Mouse (Mus musculus) neural tube, embryonic 12.5 days (tissue): ENCODE data around the gene Zfp663. TPM values are rescaled to one million over a fixed set of nuclear protein-coding genes. Genes with fewer than 3 reads are reported as not detected.

Source experiments
- ATAC-seq: fragments of 200-750 bp; cut with Nextera tagmentation; 2 replicates; pipeline ENCODE4 v1.8.0; 2017; ENCODE audit warnings: low read depth, mild to moderate bottlenecking, moderate TSS enrichment, moderate library complexity; ENCODE audit not compliant: low FRiP score
- H3K27ac ChIP-seq: fragments of 300-500 bp; sonication (generic); 2 replicates; pipeline ENCODE4 v1.5.1; 2016
- H3K27me3 ChIP-seq: fragments of 300-500 bp; sonication (generic); replicated peaks from 2 replicates; pipeline ENCODE4 v1.6.1; 2016; ENCODE audit warnings: mild to moderate bottlenecking
- H3K36me3 ChIP-seq: fragments of 300-500 bp; sonication (generic); 2 replicates; pipeline ENCODE4 v1.6.1; 2016; ENCODE audit warnings: mild to moderate bottlenecking
- H3K4me1 ChIP-seq: fragments of 300-500 bp; sonication (generic); 2 replicates; pipeline ENCODE4 v1.6.1; 2016
- H3K4me2 ChIP-seq: fragments of 300-500 bp; sonication (generic); replicated peaks from 2 replicates; pipeline ENCODE4 v1.6.1; 2016; ENCODE audit warnings: mild to moderate bottlenecking
- H3K4me3 ChIP-seq: fragments of 300-500 bp; sonication (generic); 2 replicates; pipeline ENCODE4 v1.5.1; 2016
- H3K9ac ChIP-seq: fragments of 300-500 bp; sonication (generic); 2 replicates; pipeline ENCODE4 v1.6.1; 2016; ENCODE audit warnings: mild to moderate bottlenecking
- H3K9me3 ChIP-seq: fragments of 300-500 bp; sonication (generic); 2 replicates; pipeline ENCODE4 v1.6.1; 2016; ENCODE audit warnings: mild to moderate bottlenecking
- WGBS: fragments of 180-500 bp; shearing (Covaris S2); methylation state at CpG from one replicate; pipeline ENCODE4 v1.1.7; 2016; 5-methylcytosine and 5-hydroxymethylcytosine counted together
- polyA plus RNA-seq: library from polyadenylated mRNA; unstranded; fragments of >200 nt; fragmentation: Nextera tagmentation; extraction: Ambion mirVana; gene quantifications from 2 replicates; pipeline ENCODE4 v1.2.1, GENCODE M21; 2016

The Zfp663 gene
- polyA plus RNA-seq, 1 experiment from 2014 or later = 5.4 TPM

- H3K27me3 ChIP-seq = 0 out of 2 replicates have a peak, but pooled peaks cover 3% of the 10 kb centered on the region
- H3K27ac ChIP-seq = peak within 1 kb of the TSS; percentile 65
- H3K4me3 ChIP-seq = peak within 1 kb of the TSS; percentile 85
- H3K4me1 ChIP-seq = peaks cover 46% of the 10 kb centered on the region
- ATAC-seq = peak; percentile 97
- H3K9ac ChIP-seq = peak within 1 kb of the TSS; percentile 91
- no peaks in the 10 kb centered on the region for H3K36me3 ChIP-seq
- under 1% methylated on average over 55 of the region's 55 CpGs for WGBS
- H3K4me2 ChIP-seq = peak within 1 kb of the TSS; percentile 83
- no peaks in the 10 kb centered on the region for H3K9me3 ChIP-seq
Observed at GRCm38 (mm10) chr2:165326304-165327190, 42.0 kb downstream of the Zfp663 start, which contains the start of gene Elmo2. TSS of gene Elmo2 (minus strand) at chr2:165326479.

- no peak overlapping the region for H3K27ac ChIP-seq
- WGBS = 1% methylated on average over 30 of the region's 30 CpGs
- peak overlapping the region; percentile 85 for H3K4me3 ChIP-seq
- H3K36me3 ChIP-seq = no peaks in the 10 kb centered on the region
- peak overlapping the region; percentile 83 for H3K4me2 ChIP-seq
- no peaks in the 10 kb centered on the region for H3K9me3 ChIP-seq
- H3K4me1 ChIP-seq = peaks cover 54% of the 10 kb centered on the region
- H3K9ac ChIP-seq = peak overlapping the region; percentile 91
- H3K27me3 ChIP-seq = 0 out of 2 replicates have a peak, but pooled peaks cover 3% of the 10 kb centered on the region
- peak; percentile 31 for ATAC-seq
Observed at GRCm38 (mm10) chr2:165325521-165326303, 42.8 kb downstream of the Zfp663 start.

GRCm38 (mm10) chr2:165323928-165324327, 44.6 kb downstream of the Zfp663 start:
- 0 out of 2 replicates have a peak, but pooled peaks cover 7% of the 10 kb centered on the region for H3K27me3 ChIP-seq
- no peak for ATAC-seq
- peaks cover 62% of the 10 kb centered on the region for H3K4me1 ChIP-seq
- peak overlapping the region; percentile 33; the same call in 1 of the 2 replicates for H3K9ac ChIP-seq
- H3K9me3 ChIP-seq = no peaks in the 10 kb centered on the region
- no peaks in the 10 kb centered on the region for H3K36me3 ChIP-seq
- H3K4me3 ChIP-seq = no peak overlapping the region
- H3K4me2 ChIP-seq = peak overlapping the region; percentile 83
- 23% methylated on average over 5 of the region's 5 CpGs for WGBS
- H3K27ac ChIP-seq = no peak overlapping the region

- Histone ChIP-seq H3K27me3 (0 out of 2 replicates have a peak, but pooled peaks cover 8% of the 10 kb centered on the region), H3K4me3 (no peak overlapping the region), H3K4me1 (peaks cover 67% of the 10 kb centered on the region), H3K9me3 (no peaks in the 10 kb centered on the region), H3K4me2 (peak overlapping the region; percentile 83), H3K36me3 (no peaks in the 10 kb centered on the region), H3K27ac (no peak overlapping the region), H3K9ac (peak overlapping the region; percentile 33; the same call in 1 of the 2 replicates)
- ATAC-seq = no peak
- 37% methylated on average over 5 of the region's 5 CpGs for WGBS
Observed at GRCm38 (mm10) chr2:165323484-165323883, 45.0 kb downstream of the Zfp663 start.

- WGBS = 89% methylated on average over 22 of the region's 22 CpGs
- Histone ChIP-seq H3K27me3 (0 out of 2 replicates have a peak, but pooled peaks cover 8% of the 10 kb centered on the region), H3K27ac (no peak overlapping the region), H3K4me1 (peaks cover 75% of the 10 kb centered on the region), H3K36me3 (no peaks in the 10 kb centered on the region), H3K4me2 (no peak overlapping the region), H3K9me3 (no peaks in the 10 kb centered on the region), H3K4me3 (no peak overlapping the region), H3K9ac (no peak overlapping the region)
- ATAC-seq = no peak
Observed at GRCm38 (mm10) chr2:165321981-165322735, 46.4 kb downstream of the Zfp663 start.

- H3K36me3 ChIP-seq = no peaks in the 10 kb centered on the region
Observed at GRCm38 (mm10) chr2:165321381-165321888, 47.1 kb downstream of the Zfp663 start.

GRCm38 (mm10) chr2:165320531-165321150, 47.9 kb downstream of the Zfp663 start:
- Histone ChIP-seq H3K27ac (no peak overlapping the region), H3K36me3 (peaks cover 4% of the 10 kb centered on the region), H3K4me1 (peaks cover 82% of the 10 kb centered on the region), H3K9me3 (no peaks in the 10 kb centered on the region), H3K27me3 (peaks cover 9% of the 10 kb centered on the region; the same call in 1 of the 2 replicates), H3K4me2 (peak overlapping the region; percentile 1; the same call in 1 of the 2 replicates), H3K4me3 (no peak overlapping the region), H3K9ac (no peak overlapping the region)
- WGBS = 77% methylated on average over 12 of the region's 12 CpGs
- no peak for ATAC-seq

More at GRCm38 (mm10) chr2:165321381-165321888, 47.1 kb downstream of the Zfp663 start:
- WGBS = 62% methylated on average over 8 of the region's 8 CpGs
- ATAC-seq = no peak
- 0 out of 2 replicates have a peak overlapping the region, but pooled peaks have one; percentile 2 for H3K4me2 ChIP-seq
- 0 out of 2 replicates have a peak, but pooled peaks cover 8% of the 10 kb centered on the region for H3K27me3 ChIP-seq
- no peak overlapping the region for H3K27ac ChIP-seq
- H3K9ac ChIP-seq = no peak overlapping the region
- H3K9me3 ChIP-seq = no peaks in the 10 kb centered on the region
- H3K4me1 ChIP-seq = peaks cover 77% of the 10 kb centered on the region
- no peak overlapping the region for H3K4me3 ChIP-seq

GRCm38 (mm10) chr2:165319503-165319902, 49.0 kb downstream of the Zfp663 start:
- no peak overlapping the region for H3K9ac ChIP-seq
- no peaks in the 10 kb centered on the region for H3K9me3 ChIP-seq
- H3K36me3 ChIP-seq = peaks cover 15% of the 10 kb centered on the region
- H3K4me3 ChIP-seq = no peak overlapping the region
- no peak for ATAC-seq
- 68% methylated on average over 4 of the region's 4 CpGs for WGBS
- H3K4me1 ChIP-seq = peaks cover 76% of the 10 kb centered on the region
- peaks cover 17% of the 10 kb centered on the region for H3K27me3 ChIP-seq
- H3K4me2 ChIP-seq = no peak overlapping the region
- H3K27ac ChIP-seq = no peak overlapping the region

GRCm38 (mm10) chr2:165318941-165319340, 49.6 kb downstream of the Zfp663 start:
- Histone ChIP-seq H3K9ac (no peak overlapping the region), H3K9me3 (no peaks in the 10 kb centered on the region), H3K4me2 (no peak overlapping the region), H3K4me3 (no peak overlapping the region), H3K4me1 (peaks cover 71% of the 10 kb centered on the region), H3K27me3 (peaks cover 19% of the 10 kb centered on the region), H3K27ac (no peak overlapping the region), H3K36me3 (peaks cover 21% of the 10 kb centered on the region)
- no peak for ATAC-seq
- 90% methylated on average over 7 of the region's 7 CpGs for WGBS

GRCm38 (mm10) chr2:165317621-165318263, 50.8 kb downstream of the Zfp663 start:
- Histone ChIP-seq H3K4me1 (peaks cover 63% of the 10 kb centered on the region), H3K27me3 (peaks cover 21% of the 10 kb centered on the region), H3K9me3 (no peaks in the 10 kb centered on the region), H3K27ac (peak overlapping the region; percentile 88), H3K9ac (0 out of 2 replicates have a peak overlapping the region, but pooled peaks have one; percentile 49), H3K36me3 (peaks cover 33% of the 10 kb centered on the region), H3K4me3 (no peak overlapping the region), H3K4me2 (peak overlapping the region; percentile 37)
- ATAC-seq = no peak; the same call in 1 of the 2 replicates
- WGBS = 54% methylated on average over 16 of the region's 16 CpGs
